Mouse (Mus musculus) CH12.LX (cell line): ENCODE data around the gene Rab8b.

Source experiments
- CTCF ChIP-seq, 2 experiments: IDR thresholded peaks in 1 of 2; conservative IDR thresholded peaks in 1 of 2; 2 replicates each; pipeline ENCODE4 v1.5.1; 2011 to 2012; ENCODE audit warnings: low read depth in 2 of 2, low read length in 2 of 2, improper control_type of control experiment in 1 of 2, inconsistent platforms in 1 of 2, mild to moderate bottlenecking in 1 of 2, moderate library complexity in 1 of 2
- JUND ChIP-seq: conservative IDR thresholded peaks from 2 replicates; pipeline ENCODE4 v1.6.1; 2011; ENCODE audit warnings: low read depth, low read length, improper control_type of control experiment
- ZC3H11A ChIP-seq: IDR thresholded peaks from 2 replicates; pipeline ENCODE4 v1.6.1; 2012; ENCODE audit warnings: low read depth, mild to moderate bottlenecking, inconsistent platforms, low read length, improper control_type of control experiment

DNA sequence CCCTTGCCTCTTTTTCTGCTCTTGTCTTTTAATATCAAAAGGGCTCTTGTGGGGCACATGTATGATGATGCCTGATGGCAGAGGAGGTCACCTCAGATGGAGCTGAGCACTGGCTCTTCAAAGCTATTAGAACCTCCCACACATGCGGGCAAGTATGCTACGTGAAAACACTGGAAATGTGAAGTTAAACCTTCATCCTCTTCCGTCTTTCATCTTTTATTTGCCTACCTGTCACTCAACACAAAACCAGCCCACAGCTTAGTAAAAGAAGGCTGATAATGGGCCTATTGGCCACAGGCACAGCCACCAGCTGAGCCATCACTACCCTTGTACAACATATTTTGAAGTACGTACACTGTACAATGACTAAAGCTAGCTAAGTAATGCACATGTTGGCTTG, 20.0 kb downstream of the Rab8b start:
- TF ChIP-seq CTCF (conservative IDR thresholded peaks at IDR 0.05 in 1 of 2, IDR thresholded peaks at IDR 0.05 in 1 of 2; ENCODE audit: low read depth in 2 of 2, low read length in 2 of 2), result no peak
- no peak for TF ChIP-seq JUND
- no peak for TF ChIP-seq ZC3H11A
